Mouse (Mus musculus) forebrain, embryonic 11.5 days (tissue): Measurements from ENCODE around the gene Rmnd5b. TPM values are rescaled to one million over a fixed set of nuclear protein-coding genes. Genes with fewer than 3 reads are reported as not detected.
"Not testable (repeated sequence)": the region's sequence is repeated elsewhere in the genome, so short reads cannot be mapped to it uniquely, and the experiment has no call there.

Source experiments
- ATAC-seq: fragments of 200-750 bp; cut with Nextera tagmentation; replicated peaks from 2 replicates; pipeline ENCODE4 v1.8.0; 2017; ENCODE audit warnings: moderate TSS enrichment; ENCODE audit not compliant: low FRiP score
- DNase-seq: peaks from one replicate; pipeline ENCODE4 v3.0.0-alpha.2; 2017; ENCODE audit warnings: low spot score
- H3K27ac ChIP-seq: fragments of 300-500 bp; sonication (generic); 2 replicates; pipeline ENCODE4 v1.5.1; 2014; ENCODE audit warnings: low read depth, low read length
- H3K27me3 ChIP-seq: fragments of 300-500 bp; sonication (generic); 2 replicates; pipeline ENCODE4 v1.6.1; 2014; ENCODE audit warnings: mild to moderate bottlenecking, low read length, mixed read lengths; ENCODE audit not compliant: control insufficient read depth, insufficient read depth
- H3K36me3 ChIP-seq: fragments of 300-500 bp; sonication (generic); 2 replicates; pipeline ENCODE4 v1.6.1; 2014; ENCODE audit warnings: mild to moderate bottlenecking, low read length, moderate library complexity, mixed read lengths; ENCODE audit not compliant: control insufficient read depth, insufficient read depth
- H3K4me1 ChIP-seq: fragments of 300-500 bp; sonication (generic); replicated peaks from 2 replicates; pipeline ENCODE4 v1.6.1; 2014; ENCODE audit warnings: low read length, mixed read lengths; ENCODE audit not compliant: control insufficient read depth, insufficient read depth
- H3K4me2 ChIP-seq: fragments of 300-500 bp; sonication (generic); 2 replicates; pipeline ENCODE4 v1.6.1; 2014; ENCODE audit warnings: low read depth, mild to moderate bottlenecking, low read length, moderate library complexity, mixed read lengths; ENCODE audit not compliant: severe bottlenecking
- H3K4me3 ChIP-seq: fragments of 300-500 bp; sonication (generic); 2 replicates; pipeline ENCODE4 v1.5.1; 2014; ENCODE audit warnings: low read depth, low read length
- H3K9ac ChIP-seq: fragments of 300-500 bp; sonication (generic); 2 replicates; pipeline ENCODE4 v1.6.1; 2014; ENCODE audit warnings: low read length
- H3K9me3 ChIP-seq: fragments of 300-500 bp; sonication (generic); 2 replicates; pipeline ENCODE4 v1.6.1; 2016; ENCODE audit warnings: low read length, mixed read lengths; ENCODE audit not compliant: control insufficient read depth
- WGBS: fragments of 180-500 bp; shearing (Covaris S2); extraction: QIAGEN DNeasy Blood & Tissue Kit; methylation state at CpG from one replicate; pipeline ENCODE4 v1.1.7; 2014; 5-methylcytosine and 5-hydroxymethylcytosine counted together
- polyA plus RNA-seq: library from polyadenylated mRNA; unstranded; fragments of >200 nt; fragmentation: Nextera tagmentation; extraction: Ambion mirVana; gene quantifications from 2 replicates; pipeline ENCODE4 v1.2.1, GENCODE M21; 2014

Gene Rmnd5b
- polyA plus RNA-seq, 1 experiment from 2014 or later, result 40.4 TPM

GRCm38 (mm10) chr11:51670846-51671245 lies 35.1 kb upstream of the Rmnd5b start:
- H3K4me2 ChIP-seq, result no peak overlapping the region
- no peaks in the 10 kb centered on the region for H3K4me1 ChIP-seq
- 86% methylated on average over 7 of the region's 7 CpGs for WGBS
- no peak for ATAC-seq
- H3K9me3 ChIP-seq, result no peaks in the 10 kb centered on the region
- no peaks in the 10 kb centered on the region for H3K27me3 ChIP-seq
- no peak for DNase-seq
- no peak overlapping the region for H3K9ac ChIP-seq
- H3K27ac ChIP-seq, result no peak overlapping the region
- no peaks in the 10 kb centered on the region for H3K36me3 ChIP-seq
- H3K4me3 ChIP-seq, result no peak overlapping the region

GRCm38 (mm10) chr11:51664747-51665146 lies 29.1 kb upstream of the Rmnd5b start:
- not testable (repeated sequence) for H3K27me3 ChIP-seq, H3K36me3 ChIP-seq, H3K4me1 ChIP-seq, H3K4me3 ChIP-seq, H3K4me2 ChIP-seq, H3K9ac ChIP-seq, H3K9me3 ChIP-seq, ATAC-seq, H3K27ac ChIP-seq, DNase-seq
- WGBS, result 94% methylated on average over 7 of the region's 7 CpGs

GRCm38 (mm10) chr11:51662632-51663031 lies 26.9 kb upstream of the Rmnd5b start:
- Histone ChIP-seq H3K36me3 (no peaks in the 10 kb centered on the region), H3K4me2 (no peak overlapping the region), H3K27me3 (no peaks in the 10 kb centered on the region), H3K9me3 (no peaks in the 10 kb centered on the region), H3K27ac (no peak overlapping the region), H3K4me3 (no peak overlapping the region), H3K4me1 (no peaks in the 10 kb centered on the region), H3K9ac (no peak overlapping the region)
- DNase-seq (no peak), ATAC-seq (no peak)
- WGBS, result 76% methylated on average over 7 of the region's 7 CpGs

- no peaks in the 10 kb centered on the region for H3K27me3 ChIP-seq
- no peak overlapping the region for H3K4me2 ChIP-seq
- H3K36me3 ChIP-seq, result no peaks in the 10 kb centered on the region
- WGBS, result 83% methylated on average over 16 of the region's 16 CpGs
- no peaks in the 10 kb centered on the region for H3K4me1 ChIP-seq
- no peak overlapping the region for H3K9ac ChIP-seq
- ATAC-seq (no peak), DNase-seq (no peak)
- no peak overlapping the region for H3K27ac ChIP-seq
- H3K9me3 ChIP-seq, result no peaks in the 10 kb centered on the region
- H3K4me3 ChIP-seq, result no peak overlapping the region
These were observed 26.2 kb upstream of the Rmnd5b start for GRCm38 (mm10) chr11:51661867-51662365.

GRCm38 (mm10) chr11:51658705-51659104 lies 23.0 kb upstream of the Rmnd5b start:
- H3K27me3 ChIP-seq, result no peaks in the 10 kb centered on the region

GRCm38 (mm10) chr11:51658291-51658690 lies 22.6 kb upstream of the Rmnd5b start:
- Histone ChIP-seq H3K27ac (no peak overlapping the region), H3K36me3 (no peaks in the 10 kb centered on the region), H3K4me2 (no peak overlapping the region), H3K9ac (no peak overlapping the region), H3K9me3 (no peaks in the 10 kb centered on the region), H3K27me3 (no peaks in the 10 kb centered on the region), H3K4me3 (no peak overlapping the region), H3K4me1 (no peaks in the 10 kb centered on the region)
- 73% methylated on average over 7 of the region's 7 CpGs for WGBS
- ATAC-seq, result no peak
- no peak for DNase-seq

More at GRCm38 (mm10) chr11:51658705-51659104, 23.0 kb upstream of the Rmnd5b start:
- no peak for DNase-seq
- no peak overlapping the region for H3K4me2 ChIP-seq
- H3K36me3 ChIP-seq, result no peaks in the 10 kb centered on the region
- no peaks in the 10 kb centered on the region for H3K4me1 ChIP-seq
- H3K9me3 ChIP-seq, result no peaks in the 10 kb centered on the region
- H3K27ac ChIP-seq, result no peak overlapping the region
- no peak overlapping the region for H3K4me3 ChIP-seq
- WGBS, result 83% methylated on average over 6 of the region's 6 CpGs
- H3K9ac ChIP-seq, result no peak overlapping the region
- ATAC-seq, result no peak

GRCm38 (mm10) chr11:51656798-51657521 lies 21.3 kb upstream of the Rmnd5b start:
- Histone ChIP-seq H3K27ac (no peak overlapping the region), H3K36me3 (no peaks in the 10 kb centered on the region), H3K27me3 (no peaks in the 10 kb centered on the region), H3K9ac (no peak overlapping the region), H3K4me1 (no peaks in the 10 kb centered on the region), H3K4me2 (no peak overlapping the region), H3K9me3 (no peaks in the 10 kb centered on the region), H3K4me3 (no peak overlapping the region)
- ATAC-seq (no peak), DNase-seq (no peak)
- WGBS, result 82% methylated on average over 10 of the region's 10 CpGs

- H3K4me3 ChIP-seq, result no peak overlapping the region
- H3K4me1 ChIP-seq, result peaks cover 8% of the 10 kb centered on the region; the same call in 1 of the 2 replicates
- H3K4me2 ChIP-seq, result no peak overlapping the region
- H3K27ac ChIP-seq, result no peak overlapping the region
- H3K9me3 ChIP-seq, result no peaks in the 10 kb centered on the region
- no peak overlapping the region for H3K9ac ChIP-seq
- 93% methylated on average over 3 of the region's 3 CpGs for WGBS
- DNase-seq (no peak), ATAC-seq (no peak)
- H3K36me3 ChIP-seq, result no peaks in the 10 kb centered on the region
- H3K27me3 ChIP-seq, result peaks cover 4% of the 10 kb centered on the region; the same call in 1 of the 2 replicates
These were observed 19.2 kb upstream of the Rmnd5b start for GRCm38 (mm10) chr11:51654891-51655290.

- 84% methylated on average over 6 of the region's 6 CpGs for WGBS
- DNase-seq (no peak), ATAC-seq (no peak)
- Histone ChIP-seq H3K4me3 (no peak overlapping the region), H3K4me1 (peaks cover 20% of the 10 kb centered on the region; the same call in 1 of the 2 replicates), H3K36me3 (no peaks in the 10 kb centered on the region), H3K27ac (no peak overlapping the region), H3K4me2 (no peak overlapping the region), H3K27me3 (peaks cover 7% of the 10 kb centered on the region; the same call in 1 of the 2 replicates), H3K9me3 (no peaks in the 10 kb centered on the region), H3K9ac (no peak overlapping the region)
These were observed 18.0 kb upstream of the Rmnd5b start for GRCm38 (mm10) chr11:51653736-51654135.
